Mouse (Mus musculus) embryonic facial prominence, embryonic 14.5 days (tissue): Measurements from ENCODE around the gene Lztr1. TPM values are rescaled to one million over a fixed set of nuclear protein-coding genes. Genes with fewer than 3 reads are reported as not detected.

Experiments used
- ATAC-seq: fragments of 200-750 bp; cut with Nextera tagmentation; 2 replicates; pipeline ENCODE4 v1.8.0; 2017; ENCODE audit warnings: low read depth, moderate number of reproducible peaks, moderate TSS enrichment
- DNase-seq: peaks from one replicate; pipeline ENCODE4 v3.0.0-alpha.2; 2015; ENCODE audit warnings: low spot score
- H3K27ac ChIP-seq: fragments of 300-500 bp; sonication (generic); replicated peaks from 2 replicates; pipeline ENCODE4 v1.5.1; 2014; ENCODE audit warnings: low read depth, mild to moderate bottlenecking, low read length, moderate library complexity
- H3K27me3 ChIP-seq: fragments of 300-500 bp; sonication (generic); replicated peaks from 2 replicates; pipeline ENCODE4 v1.6.1; 2014; ENCODE audit warnings: low read length; ENCODE audit not compliant: control insufficient read depth, insufficient read depth
- H3K36me3 ChIP-seq: fragments of 300-500 bp; sonication (generic); 2 replicates; pipeline ENCODE4 v1.6.1; 2014; ENCODE audit warnings: low read length, mixed read lengths; ENCODE audit not compliant: control insufficient read depth, insufficient read depth
- H3K4me1 ChIP-seq: fragments of 300-500 bp; sonication (generic); 2 replicates; pipeline ENCODE4 v1.6.1; 2014; ENCODE audit warnings: antibody characterized with exemption, low read length; ENCODE audit not compliant: control insufficient read depth, insufficient read depth
- H3K4me2 ChIP-seq: fragments of 300-500 bp; sonication (generic); 2 replicates; pipeline ENCODE4 v1.6.1; 2014; ENCODE audit warnings: low read depth, mild to moderate bottlenecking, low read length, moderate library complexity, mixed read lengths
- H3K4me3 ChIP-seq: fragments of 300-500 bp; sonication (generic); 2 replicates; pipeline ENCODE4 v1.5.1; 2014; ENCODE audit warnings: low read depth, mild to moderate bottlenecking, low read length
- H3K9ac ChIP-seq: fragments of 300-500 bp; sonication (generic); 2 replicates; pipeline ENCODE4 v1.6.1; 2014; ENCODE audit warnings: low read depth, mild to moderate bottlenecking, low read length, moderate library complexity, mixed read lengths
- H3K9me3 ChIP-seq: fragments of 300-500 bp; sonication (generic); 2 replicates; pipeline ENCODE4 v1.6.1; 2016; ENCODE audit warnings: low read length; ENCODE audit not compliant: control insufficient read depth
- WGBS: fragments of 180-500 bp; shearing (Covaris S2); extraction: QIAGEN DNeasy Blood & Tissue Kit; methylation state at CpG from one replicate; pipeline ENCODE4 v1.1.7; 2014; 5-methylcytosine and 5-hydroxymethylcytosine counted together
- polyA plus RNA-seq: library from polyadenylated mRNA; unstranded; fragments of >200 nt; fragmentation: Nextera tagmentation; extraction: Ambion mirVana; gene quantifications from 2 replicates; pipeline ENCODE4 v1.2.1, GENCODE M21; 2014

Lztr1 gene
- polyA plus RNA-seq, 1 experiment from 2014 or later, result 77.2 TPM

GRCm38 (mm10) chr16:17556907-17557306, 48.4 kb downstream of the Lztr1 start:
- Histone ChIP-seq H3K4me3 (no peak overlapping the region), H3K4me1 (peaks cover 26% of the 10 kb centered on the region), H3K9ac (no peak overlapping the region), H3K27me3 (no peaks in the 10 kb centered on the region; the same call in 1 of the 2 replicates), H3K4me2 (no peak overlapping the region), H3K36me3 (no peaks in the 10 kb centered on the region), H3K9me3 (no peaks in the 10 kb centered on the region), H3K27ac (no peak overlapping the region)
- no peak for DNase-seq
- 53% methylated on average over 4 of the region's 4 CpGs for WGBS
- no peak for ATAC-seq

DNA sequence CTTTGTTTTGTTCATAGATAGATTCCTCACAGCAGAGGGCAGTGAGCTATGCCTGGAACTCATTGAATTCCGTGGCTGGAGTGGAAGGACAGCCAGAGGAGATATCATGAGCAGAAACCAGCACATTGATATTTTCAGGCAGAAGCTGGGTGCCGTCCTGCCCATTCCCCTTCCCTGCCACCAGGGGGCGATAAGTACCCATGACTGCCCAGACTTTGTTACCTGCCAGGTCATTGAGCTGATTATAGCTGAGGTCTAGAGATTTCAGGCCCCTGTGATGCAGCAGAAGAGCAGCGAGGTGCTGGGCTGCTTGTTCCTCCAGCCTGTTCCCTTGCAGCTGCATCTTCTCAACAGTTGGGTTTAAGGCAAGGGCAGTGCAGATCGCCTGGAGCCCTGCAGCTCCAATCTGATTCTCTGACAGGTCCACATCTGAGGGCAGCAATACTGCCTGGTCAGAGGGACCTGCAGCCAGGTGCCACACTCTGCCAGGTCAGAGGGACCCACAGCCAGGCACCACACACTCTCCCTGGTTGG, 49.5 kb downstream of the Lztr1 start:
- H3K9me3 ChIP-seq, result no peaks in the 10 kb centered on the region
- no peak overlapping the region for H3K4me3 ChIP-seq
- H3K36me3 ChIP-seq, result no peaks in the 10 kb centered on the region
- H3K27ac ChIP-seq, result no peak overlapping the region
- no peak overlapping the region for H3K9ac ChIP-seq
- peaks cover 26% of the 10 kb centered on the region for H3K4me1 ChIP-seq
- 3% methylated on average over 5 of the region's 5 CpGs for WGBS
- peaks cover 8% of the 10 kb centered on the region for H3K27me3 ChIP-seq
- ATAC-seq, result no peak
- DNase-seq, result peak; percentile 63
- peak overlapping the region; percentile 18; the same call in 1 of the 2 replicates for H3K4me2 ChIP-seq

DNA sequence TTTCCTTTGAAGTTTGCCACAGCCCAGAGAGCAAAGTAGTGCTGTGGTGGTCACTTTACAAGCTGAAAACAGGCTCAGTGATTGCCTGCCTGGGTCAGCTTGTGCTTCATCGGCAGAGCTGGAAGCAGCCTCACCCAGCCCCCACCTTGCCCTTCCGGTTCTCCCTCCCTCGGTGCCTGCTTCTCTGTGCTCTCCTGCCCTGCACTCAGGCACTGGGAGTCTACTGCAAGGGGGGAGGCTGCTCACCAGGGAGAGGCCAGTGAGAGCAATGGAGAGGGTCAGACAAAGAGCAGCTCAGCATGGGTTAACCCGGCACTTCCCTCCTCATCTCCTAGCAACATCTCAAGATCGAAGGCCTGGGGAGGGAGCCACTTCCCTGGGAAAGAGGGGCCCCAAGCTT, 50.3 kb downstream of the Lztr1 start:
- H3K4me3 ChIP-seq, result no peak overlapping the region
- DNase-seq, result peak; percentile 24
- 0 out of 2 replicates have a peak overlapping the region, but pooled peaks have one; percentile 16 for H3K9ac ChIP-seq
- ATAC-seq, result no peak
- H3K4me2 ChIP-seq, result peak overlapping the region; percentile 18; the same call in 1 of the 2 replicates
- WGBS, result 0% methylated on average over 5 of the region's 5 CpGs
- H3K27ac ChIP-seq, result no peak overlapping the region
- peaks cover 9% of the 10 kb centered on the region for H3K27me3 ChIP-seq
- peaks cover 23% of the 10 kb centered on the region for H3K4me1 ChIP-seq
- H3K36me3 ChIP-seq, result no peaks in the 10 kb centered on the region
- H3K9me3 ChIP-seq, result no peaks in the 10 kb centered on the region

DNA sequence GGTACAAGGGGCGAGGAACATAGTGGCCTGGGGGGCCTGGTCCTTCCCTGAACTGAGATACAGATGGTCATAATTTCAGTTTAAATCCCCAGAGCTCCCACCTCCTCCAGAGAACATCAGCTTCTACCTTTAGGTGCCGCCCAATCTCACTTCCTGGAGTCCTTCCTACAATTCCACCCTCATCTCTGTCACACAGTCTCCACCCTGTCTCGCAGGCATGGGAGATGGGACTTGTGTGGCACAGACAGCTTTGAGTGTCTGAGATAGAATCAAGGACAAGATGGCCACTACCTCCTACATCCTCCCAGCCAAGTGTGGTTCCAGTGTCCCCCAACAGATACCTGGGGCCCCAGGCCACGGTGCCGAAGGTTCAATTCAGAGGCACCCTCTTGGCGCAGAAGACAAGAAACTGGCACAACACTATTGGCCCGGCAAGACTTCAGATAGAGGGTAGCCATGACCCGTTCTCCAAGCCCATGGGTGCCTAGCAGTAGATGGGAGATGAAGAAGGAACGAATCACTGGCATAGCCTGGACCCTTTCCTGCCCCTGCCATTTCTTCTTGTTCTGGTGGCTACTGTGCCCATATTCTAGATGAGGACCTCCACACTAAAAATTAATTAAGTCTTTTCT, 51.0 kb downstream of the Lztr1 start:
- no peak overlapping the region for H3K27ac ChIP-seq
- H3K4me2 ChIP-seq, result no peak overlapping the region
- ATAC-seq (no peak), DNase-seq (no peak)
- H3K9ac ChIP-seq, result no peak overlapping the region
- H3K36me3 ChIP-seq, result no peaks in the 10 kb centered on the region
- peaks cover 9% of the 10 kb centered on the region for H3K27me3 ChIP-seq
- no peaks in the 10 kb centered on the region for H3K9me3 ChIP-seq
- 62% methylated on average over 9 of the region's 9 CpGs for WGBS
- H3K4me3 ChIP-seq, result no peak overlapping the region
- peaks cover 20% of the 10 kb centered on the region for H3K4me1 ChIP-seq

GRCm38 (mm10) chr16:17561128-17561750, 52.8 kb downstream of the Lztr1 start, which contains the start of gene Lrrc74b:
TSS of gene Lrrc74b (minus strand) at chr16:17561247.
- H3K4me2 ChIP-seq, result peak within 1 kb of the TSS; percentile 57
- no peaks in the 10 kb centered on the region for H3K36me3 ChIP-seq
- H3K9me3 ChIP-seq, result no peaks in the 10 kb centered on the region
- peak within 1 kb of the TSS; percentile 27 for H3K4me3 ChIP-seq
- peaks cover 9% of the 10 kb centered on the region for H3K27me3 ChIP-seq
- ATAC-seq (peak; percentile 89), DNase-seq (peak; percentile 84)
- WGBS, result 1% methylated on average over 20 of the region's 22 CpGs
- H3K4me1 ChIP-seq, result peaks cover 20% of the 10 kb centered on the region
- H3K27ac ChIP-seq, result peak within 1 kb of the TSS; percentile 65; the same call in 1 of the 2 replicates
- H3K9ac ChIP-seq, result peak within 1 kb of the TSS; percentile 37

- Histone ChIP-seq H3K9ac (peak within 1 kb of the TSS; percentile 37), H3K27ac (peak within 1 kb of the TSS; percentile 65; the same call in 1 of the 2 replicates), H3K36me3 (no peaks in the 10 kb centered on the region), H3K27me3 (peaks cover 9% of the 10 kb centered on the region), H3K4me2 (peak within 1 kb of the TSS; percentile 57), H3K9me3 (no peaks in the 10 kb centered on the region), H3K4me3 (peak within 1 kb of the TSS; percentile 27), H3K4me1 (peaks cover 20% of the 10 kb centered on the region)
- peak; percentile 67; the same call in 1 of the 2 replicates for ATAC-seq
- DNase-seq, result peak; percentile 74
- WGBS, result under 1% methylated on average over 10 of the region's 10 CpGs
Observed at GRCm38 (mm10) chr16:17561751-17562208, 53.3 kb downstream of the Lztr1 start, which contains the start of gene P2rx6. TSS of gene P2rx6 (plus strand) at chr16:17561885.

DNA sequence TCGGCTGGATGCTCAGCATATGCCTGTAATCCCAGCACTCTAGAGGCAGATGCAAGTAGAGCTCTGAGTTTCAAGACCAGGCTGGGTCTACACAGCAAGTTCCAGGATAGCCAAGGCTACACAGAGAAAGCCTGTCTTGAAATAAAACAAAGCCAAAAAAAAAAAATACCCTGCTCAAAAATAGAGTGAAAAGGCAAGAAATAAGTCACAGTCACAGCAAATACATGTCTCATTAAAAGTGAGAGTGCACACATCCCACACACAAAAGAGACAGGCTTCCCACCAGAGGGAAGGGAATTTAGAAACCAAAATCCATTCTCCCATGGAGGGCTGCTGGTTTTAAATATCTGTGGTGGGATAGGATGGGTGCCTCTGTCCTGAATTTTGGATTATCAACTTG, 55.1 kb downstream of the Lztr1 start:
- Histone ChIP-seq H3K4me2 (no peak overlapping the region), H3K4me3 (no peak overlapping the region), H3K27me3 (peaks cover 9% of the 10 kb centered on the region), H3K27ac (no peak overlapping the region), H3K36me3 (no peaks in the 10 kb centered on the region), H3K9ac (no peak overlapping the region), H3K9me3 (no peaks in the 10 kb centered on the region), H3K4me1 (peaks cover 13% of the 10 kb centered on the region)
- whole genome bisulfite sequencing, result 14% methylated on average over 1 of the region's 1 CpGs
- ATAC-seq (no peak), DNase-seq (no peak)

DNA sequence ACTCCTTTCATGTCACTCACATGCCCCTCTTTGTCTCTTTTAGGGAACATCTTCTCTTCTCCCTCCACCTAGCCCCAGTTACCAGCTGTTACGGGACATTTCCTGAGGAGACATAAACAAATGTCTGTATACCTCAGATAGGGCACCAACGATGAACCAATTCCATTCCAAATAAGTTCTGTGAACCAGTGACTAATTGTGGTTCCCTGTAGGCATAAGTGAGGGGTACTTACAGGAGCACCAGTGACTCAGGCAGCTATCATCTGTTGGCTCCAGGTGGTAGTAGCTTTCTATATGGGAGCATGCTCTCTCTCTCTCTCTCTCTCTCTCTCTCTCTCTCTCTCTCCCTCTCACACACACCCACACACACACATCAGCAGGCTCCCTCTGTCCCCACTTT, 55.7 kb downstream of the Lztr1 start:
- no peaks in the 10 kb centered on the region for H3K36me3 ChIP-seq
- 80% methylated on average over 2 of the region's 2 CpGs for WGBS
- no peak overlapping the region for H3K27ac ChIP-seq
- no peaks in the 10 kb centered on the region for H3K9me3 ChIP-seq
- H3K4me1 ChIP-seq, result peaks cover 9% of the 10 kb centered on the region
- H3K4me3 ChIP-seq, result no peak overlapping the region
- H3K9ac ChIP-seq, result no peak overlapping the region
- no peak for ATAC-seq
- DNase-seq, result no peak
- peaks cover 9% of the 10 kb centered on the region for H3K27me3 ChIP-seq
- no peak overlapping the region for H3K4me2 ChIP-seq
